Mouse (Mus musculus) lung, postnatal 25 days (tissue): ENCODE measurements at regions not wholly inside any gene's neighbourhood (a gene's known extent, or its start where the extent isn't known, plus 50 kb on each side); places are given as distances from the start of the nearest gene placed in this dataset.

ENCODE experiments used
- DNase-seq: peaks from one replicate; pipeline ENCODE4 v3.0.0; 2022; ENCODE audit warnings: low spot score

GRCm38 (mm10) chr7:113621316-113621715, 107.7 kb downstream of the Far1 start:
- no peak for DNase-seq

- DNase-seq: no peak
Measured at GRCm38 (mm10) chr7:113621898-113622510, 108.4 kb downstream of the Far1 start.

- no peak for DNase-seq
Measured at GRCm38 (mm10) chr7:113623296-113623695, 109.7 kb downstream of the Far1 start.

- DNase-seq: no peak
Measured at GRCm38 (mm10) chr7:113623962-113624361, 110.3 kb downstream of the Far1 start.

- DNase-seq: no peak
Measured at GRCm38 (mm10) chr7:113626734-113627133, 113.1 kb downstream of the Far1 start.

- DNase-seq: no peak
Measured at GRCm38 (mm10) chr7:113637011-113637600, 123.5 kb downstream of the Far1 start.

GRCm38 (mm10) chr7:113638098-113638497, 124.5 kb downstream of the Far1 start:
- DNase-seq: no peak

- no peak for DNase-seq
Measured at GRCm38 (mm10) chr7:113642540-113642939, 123.3 kb upstream of the Spon1 start.

- no peak for DNase-seq
Measured at GRCm38 (mm10) chr7:113650631-113651030, 115.2 kb upstream of the Spon1 start.

GRCm38 (mm10) chr7:113651696-113652095, 114.1 kb upstream of the Spon1 start:
- no peak for DNase-seq

- DNase-seq: peak; percentile 21
Measured at GRCm38 (mm10) chr7:113653130-113653529, 112.7 kb upstream of the Spon1 start.

- DNase-seq: no peak
Measured at GRCm38 (mm10) chr7:113655336-113655735, 110.5 kb upstream of the Spon1 start.

- DNase-seq: no peak
Measured at GRCm38 (mm10) chr7:113672779-113673595, 92.8 kb upstream of the Spon1 start.

- DNase-seq: no peak
Measured at GRCm38 (mm10) chr7:113673596-113673956, 92.2 kb upstream of the Spon1 start.

- DNase-seq: no peak
Measured at GRCm38 (mm10) chr7:113682271-113682670, 83.5 kb upstream of the Spon1 start.

- DNase-seq: no peak
Measured at GRCm38 (mm10) chr7:113685349-113685748, 80.4 kb upstream of the Spon1 start.

GRCm38 (mm10) chr7:113686527-113686926, 79.3 kb upstream of the Spon1 start:
- no peak for DNase-seq

GRCm38 (mm10) chr7:113687566-113687965, 78.2 kb upstream of the Spon1 start:
- DNase-seq: no peak

- DNase-seq: no peak
Measured at GRCm38 (mm10) chr7:113688231-113688669, 77.5 kb upstream of the Spon1 start.

GRCm38 (mm10) chr7:113688717-113689116, 77.1 kb upstream of the Spon1 start:
- DNase-seq: peak; percentile 4

GRCm38 (mm10) chr7:113689131-113689530, 76.7 kb upstream of the Spon1 start:
- DNase-seq: no peak

- DNase-seq: no peak
Measured at GRCm38 (mm10) chr7:113691756-113692155, 74.0 kb upstream of the Spon1 start.

GRCm38 (mm10) chr7:113693526-113693925, 72.3 kb upstream of the Spon1 start:
- no peak for DNase-seq
